Mouse (Mus musculus) liver, postnatal 0 days (tissue): ENCODE data around the gene Sstr2.

Experiments
- CTCF ChIP-seq: sonication (generic); IDR thresholded peaks from 2 replicates; pipeline ENCODE4 v1.5.1; 2016; ENCODE audit warnings: antibody characterized with exemption, low read depth
- EP300 ChIP-seq: IDR thresholded peaks from 2 replicates; pipeline ENCODE4 v1.6.1; 2016; ENCODE audit warnings: antibody characterized with exemption, low read depth, mild to moderate bottlenecking

- TF ChIP-seq CTCF (no peak), EP300 (no peak)
Measured at GRCm38 (mm10) chr11:113588936-113589335, 30.2 kb upstream of the Sstr2 start.
